Mouse (Mus musculus): ENCODE results near the gene Ccdc69. TPM values are rescaled to one million over a fixed set of nuclear protein-coding genes. Genes with fewer than 3 reads are reported as not detected.

Gene Ccdc69
- total RNA-seq, 4 experiments from 2014 or later, result 0.32 to 1.1 (median 0.75) TPM

- DNase-seq (ENCODE audit: low spot score in 2 of 2), result no peak
Observed at GRCm38 (mm10) chr11:55046600-55046999, 31.3 kb downstream of the Ccdc69 start.

GRCm38 (mm10) chr11:55041348-55041747 is 36.6 kb downstream of the Ccdc69 start:
- no peak for DNase-seq (ENCODE audit: low spot score in 2 of 2)

GRCm38 (mm10) chr11:55039591-55039990 is 38.3 kb downstream of the Ccdc69 start:
- DNase-seq (ENCODE audit: low spot score in 2 of 2), result peak in 1 of 2 experiments; percentile 74

GRCm38 (mm10) chr11:55036601-55037000 is 41.3 kb downstream of the Ccdc69 start:
- no peak for DNase-seq (ENCODE audit: low spot score in 2 of 2)

- peak in 1 of 2 experiments; percentile 65 for DNase-seq (ENCODE audit: low spot score in 2 of 2)
Observed at GRCm38 (mm10) chr11:55033040-55033660, 44.8 kb downstream of the Ccdc69 start, which contains the start of gene Anxa6. Gene Anxa6, minus strand, starts transcription at chr11:55033445.

GRCm38 (mm10) chr11:55032286-55032685 is 45.6 kb downstream of the Ccdc69 start:
- no peak for DNase-seq (ENCODE audit: low spot score in 2 of 2)

- no peak for DNase-seq (ENCODE audit: low spot score in 2 of 2)
Observed at GRCm38 (mm10) chr11:55031991-55032280, 46.0 kb downstream of the Ccdc69 start.

GRCm38 (mm10) chr11:55031211-55031990 is 46.5 kb downstream of the Ccdc69 start:
- DNase-seq (ENCODE audit: low spot score in 2 of 2), result no peak

- DNase-seq (ENCODE audit: low spot score in 2 of 2), result no peak
Observed at GRCm38 (mm10) chr11:55028509-55028908, 49.4 kb downstream of the Ccdc69 start.

GRCm38 (mm10) chr11:55027204-55027855 is 50.6 kb downstream of the Ccdc69 start:
- no peak for DNase-seq (ENCODE audit: low spot score in 2 of 2)

- DNase-seq (ENCODE audit: low spot score in 2 of 2), result peak in 1 of 2 experiments; percentile 45
Observed at GRCm38 (mm10) chr11:55025896-55026295, 52.0 kb downstream of the Ccdc69 start.

- DNase-seq (ENCODE audit: low spot score in 2 of 2), result no peak
Observed at GRCm38 (mm10) chr11:55023583-55023982, 54.3 kb downstream of the Ccdc69 start.

- peak; percentile 67 to 69 for DNase-seq (ENCODE audit: low spot score in 2 of 2)
Observed at GRCm38 (mm10) chr11:55023049-55023564, 54.8 kb downstream of the Ccdc69 start.

GRCm38 (mm10) chr11:55022508-55022907 is 55.4 kb downstream of the Ccdc69 start:
- no peak for DNase-seq (ENCODE audit: low spot score in 2 of 2)

- no peak for DNase-seq (ENCODE audit: low spot score in 2 of 2)
Observed at GRCm38 (mm10) chr11:55021859-55022258, 56.1 kb downstream of the Ccdc69 start.

GRCm38 (mm10) chr11:55021458-55021857 is 56.5 kb downstream of the Ccdc69 start:
- DNase-seq (ENCODE audit: low spot score in 2 of 2), result no peak

GRCm38 (mm10) chr11:55019711-55020110 is 58.2 kb downstream of the Ccdc69 start:
- DNase-seq (ENCODE audit: low spot score in 2 of 2), result no peak

- no peak for DNase-seq (ENCODE audit: low spot score in 2 of 2)
Observed at GRCm38 (mm10) chr11:55018034-55018433, 59.9 kb downstream of the Ccdc69 start.

- DNase-seq (ENCODE audit: low spot score in 2 of 2), result no peak
Observed at GRCm38 (mm10) chr11:55017201-55017600, 60.7 kb downstream of the Ccdc69 start.

GRCm38 (mm10) chr11:55016758-55017157 is 61.2 kb downstream of the Ccdc69 start:
- DNase-seq (ENCODE audit: low spot score in 2 of 2), result no peak

GRCm38 (mm10) chr11:55015831-55016241 is 62.1 kb downstream of the Ccdc69 start:
- peak in 1 of 2 experiments; percentile 44 for DNase-seq (ENCODE audit: low spot score in 2 of 2)

GRCm38 (mm10) chr11:55015264-55015663 is 62.7 kb downstream of the Ccdc69 start:
- DNase-seq (ENCODE audit: low spot score in 2 of 2), result peak in 1 of 2 experiments; percentile 21

Data from layer of hippocampus, adult 8-10 months (tissue).